Mouse (Mus musculus) kidney, postnatal 0 days (tissue): ENCODE results near the gene Nts. TPM values are rescaled to one million over a fixed set of nuclear protein-coding genes. Genes with fewer than 3 reads are reported as not detected.
A peak's percentile ranks its signal among the peaks of the same experiment; 100 is the strongest.
"Not testable (repeated sequence)": the region's sequence is repeated elsewhere in the genome, so short reads cannot be mapped to it uniquely, and the experiment has no call there.

Experiments
- ATAC-seq: fragments of 200-750 bp; cut with Nextera tagmentation; replicated peaks from 2 replicates; pipeline ENCODE4 v1.8.0; 2017; ENCODE audit warnings: low read depth, moderate number of reproducible peaks, moderate TSS enrichment, moderate library complexity; ENCODE audit not compliant: low FRiP score
- DNase-seq: peaks from one replicate; pipeline ENCODE4 v3.0.0-alpha.2; 2016; ENCODE audit warnings: low spot score
- H3K27ac ChIP-seq: fragments of 300-500 bp; sonication (generic); 2 replicates; pipeline ENCODE4 v1.5.1; 2014; ENCODE audit warnings: mild to moderate bottlenecking
- H3K27me3 ChIP-seq: fragments of 300-500 bp; sonication (generic); 2 replicates; pipeline ENCODE4 v1.6.1; 2014; ENCODE audit warnings: low read length, mixed read lengths; ENCODE audit not compliant: insufficient read depth
- H3K36me3 ChIP-seq: fragments of 300-500 bp; sonication (generic); 2 replicates; pipeline ENCODE4 v1.6.1; 2014; ENCODE audit warnings: low read length, mixed read lengths; ENCODE audit not compliant: insufficient read depth
- H3K4me1 ChIP-seq: fragments of 300-500 bp; sonication (generic); replicated peaks from 2 replicates; pipeline ENCODE4 v1.6.1; 2014; ENCODE audit warnings: antibody characterized with exemption, low read length, mixed read lengths; ENCODE audit not compliant: insufficient read depth
- H3K4me2 ChIP-seq: fragments of 300-500 bp; sonication (generic); 2 replicates; pipeline ENCODE4 v1.6.1; 2014; ENCODE audit warnings: mild to moderate bottlenecking, low read length, moderate library complexity, mixed read lengths
- H3K4me3 ChIP-seq: fragments of 300-500 bp; sonication (generic); replicated peaks from 2 replicates; pipeline ENCODE4 v1.5.1; 2014; ENCODE audit warnings: low read depth, low read length
- H3K9ac ChIP-seq: fragments of 300-500 bp; sonication (generic); 2 replicates; pipeline ENCODE4 v1.6.1; 2014; ENCODE audit warnings: low read depth, low read length
- H3K9me3 ChIP-seq: fragments of 300-500 bp; sonication (generic); replicated peaks from 2 replicates; pipeline ENCODE4 v1.6.1; 2016; ENCODE audit warnings: low read length, inconsistent platforms, mixed read lengths
- CTCF ChIP-seq: IDR thresholded peaks from 2 replicates; pipeline ENCODE4 v1.5.1; 2016; ENCODE audit warnings: antibody characterized with exemption, low read depth, mild to moderate bottlenecking, moderate library complexity
- WGBS: fragments of 180-500 bp; shearing (Covaris S2); extraction: QIAGEN DNeasy Blood & Tissue Kit; methylation state at CpG from one replicate; pipeline ENCODE4 v1.1.7; 2014; 5-methylcytosine and 5-hydroxymethylcytosine counted together
- polyA plus RNA-seq: library from polyadenylated mRNA; unstranded; fragments of >200 nt; fragmentation: Nextera tagmentation; extraction: Ambion mirVana; gene quantifications from 2 replicates; pipeline ENCODE4 v1.2.1, GENCODE M21; 2015

The Nts gene
- polyA plus RNA-seq, 1 experiment from 2014 or later = 26.6 TPM

DNA sequence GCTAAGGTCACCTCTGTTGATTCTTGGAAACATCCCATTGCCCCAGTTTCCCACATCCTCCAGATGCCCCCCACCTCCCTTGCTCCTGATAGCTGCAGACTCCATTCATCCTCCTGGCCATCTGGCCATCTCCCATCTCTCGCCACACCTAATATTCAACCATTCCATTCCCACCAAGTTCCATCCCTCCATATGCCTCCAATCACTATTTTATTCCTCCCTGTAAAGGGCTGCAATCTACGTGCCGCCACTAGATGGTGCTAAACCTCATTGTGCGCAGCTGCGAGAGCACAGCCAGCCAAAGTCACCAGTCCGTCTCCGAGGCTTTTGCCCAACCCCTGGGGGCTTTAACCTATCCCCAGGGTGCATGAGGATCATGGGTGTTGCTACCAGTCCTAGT is 55.2 kb downstream of the Nts start:
- ATAC-seq = peak; percentile 57; the same call in 1 of the 2 replicates
- 2% methylated on average over 5 of the region's 7 CpGs for WGBS
- H3K9me3 ChIP-seq, H3K9ac ChIP-seq, H3K4me3 ChIP-seq, H3K36me3 ChIP-seq, H3K4me1 ChIP-seq, H3K27ac ChIP-seq, H3K27me3 ChIP-seq: not testable (repeated sequence)
- peak; percentile 25 for DNase-seq
- H3K4me2 ChIP-seq = peak overlapping the region; percentile 28; the same call in 1 of the 2 replicates
- TF ChIP-seq CTCF = peak; percentile 57

Other genes starting within 250 kb of the Nts start
- 10.6 and 11.2 TPM in 2 replicates for gene Rassf9, start 21.7 kb upstream of the Nts start, polyA plus RNA-seq